15 mouse cellular contexts compared by ENCODE assay signal in the genomic region with DNA sequence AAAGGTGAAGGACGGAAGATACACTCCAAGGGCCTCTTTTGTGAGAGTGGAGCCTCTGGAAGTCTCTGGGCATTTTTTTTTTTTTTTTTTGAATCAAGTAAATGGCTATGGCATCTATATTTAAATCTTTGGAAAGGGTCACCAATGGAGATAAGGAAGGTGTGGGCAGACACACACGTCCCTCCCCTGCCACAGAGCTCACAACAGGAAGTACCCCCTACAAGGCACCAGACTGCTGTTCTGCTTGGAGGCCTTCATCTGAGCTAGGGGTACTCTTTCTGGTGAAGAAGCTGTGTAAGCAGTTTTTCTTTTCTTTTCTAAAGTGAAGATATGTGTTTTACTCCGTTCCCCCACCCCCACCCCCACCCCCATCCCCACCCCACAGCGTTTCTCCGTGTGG. TPM values are rescaled to one million over a fixed set of nuclear protein-coding genes. Genes with fewer than 3 reads are reported as not detected.
DNase-seq lines count a peak whose midpoint lies in the region; ATAC-seq and TF ChIP-seq lines count a peak whose summit lies in the region.
"Had no signal": no experiment of that assay in that cellular context is flagged by ENCODE, and none has a peak within 500 bp of the region (broad histone marks: within the 10 kb centered on the region; RNA-seq: fewer than 3 reads in every experiment).

No protein-coding gene starts in this region.

- ATAC-seq in kidney, postnatal 0 days (replicated peaks; ENCODE audit: low FRiP score, low read depth) = no peak
- 0 out of 2 replicates have a peak, but pooled peaks have one; percentile 37 for ATAC-seq in limb, embryonic 12.5 days (ENCODE audit: insufficient number of reproducible peaks, insufficient read depth, low FRiP score, low TSS enrichment, low read depth)
- ATAC-seq: intestine, postnatal 0 days had no signal

- no peaks in the 10 kb centered on the region for H3K36me3 ChIP-seq in kidney, postnatal 0 days (ENCODE audit: insufficient read depth, low read length)
- H3K36me3 ChIP-seq in CH12.LX (replicated peaks in 1 of 2; ENCODE audit: control insufficient read depth in 1 of 2, insufficient read depth in 1 of 2, low read length in 1 of 2) = no peaks in the 10 kb centered on the region
- no peaks in the 10 kb centered on the region for H3K36me3 ChIP-seq in limb, embryonic 12.5 days
- H3K36me3 ChIP-seq: embryonic facial prominence, embryonic 15.5 days had no signal

- TF ChIP-seq EP300 in CH12.LX (IDR thresholded peaks at IDR 0.05; ENCODE audit: low read length) = no peak

- no peaks in the 10 kb centered on the region for H3K4me1 ChIP-seq in kidney, postnatal 0 days (replicated peaks; ENCODE audit: insufficient read depth, low read length)
- peaks cover 0 to 17% of the 10 kb centered on the region in 2 experiments; a peak in 2 of 4 replicates for H3K4me1 ChIP-seq in CH12.LX (ENCODE audit: control insufficient read depth in 1 of 2, insufficient read depth in 2 of 2)
- H3K4me1 ChIP-seq in limb, embryonic 12.5 days (replicated peaks) = 0 out of 2 replicates have a peak, but pooled peaks cover 3% of the 10 kb centered on the region

- H3K4me3 ChIP-seq in kidney, postnatal 0 days (replicated peaks; ENCODE audit: low read depth, low read length) = no peak overlapping the region
- no peak overlapping the region for H3K4me3 ChIP-seq in CH12.LX (replicated peaks in 1 of 3; ENCODE audit: low read depth in 2 of 3, low read length in 2 of 3, poor library complexity in 1 of 3)
- H3K4me3 ChIP-seq in limb, embryonic 12.5 days (replicated peaks) = no peak overlapping the region

- H3K79me2 ChIP-seq in CH12.LX (replicated peaks; ENCODE audit: control insufficient read depth, extremely low read depth, insufficient read depth, poor library complexity, severe bottlenecking) = no peaks in the 10 kb centered on the region

- TF ChIP-seq CTCF in kidney, postnatal 0 days (IDR thresholded peaks at IDR 0.05; ENCODE audit: low read depth) = no peak
- TF ChIP-seq CTCF in CH12.LX (conservative IDR thresholded peaks at IDR 0.05 in 1 of 2, IDR thresholded peaks at IDR 0.05 in 1 of 2; ENCODE audit: low read depth in 2 of 2, low read length in 2 of 2) = no peak

- no peak for TF ChIP-seq POLR2A in CH12.LX (IDR thresholded peaks at IDR 0.05; ENCODE audit: low read depth, low read length)

- H3K4me2 ChIP-seq in kidney, postnatal 0 days (ENCODE audit: low read length) = peak overlapping the region; percentile 34
- H3K4me2 ChIP-seq in CH12.LX (ENCODE audit: insufficient read depth, low read depth, poor library complexity, severe bottlenecking) = peak overlapping the region; percentile 73; the same call in 1 of the 2 replicates
- H3K4me2 ChIP-seq in limb, embryonic 12.5 days = peak overlapping the region; percentile 53

- dilution Hi-C loops in CH12.LX (cut with MboI; ENCODE audit: extremely low pct_ligation_motif_present, extremely low pct_unique_long_range_greater_than_20kb, low sequenced_read_pairs) = no loop called here

- TF ChIP-seq RAD21 in CH12.LX (IDR thresholded peaks at IDR 0.05; ENCODE audit: low read depth, low read length) = no peak

- no peaks in the 10 kb centered on the region for H3K9me3 ChIP-seq in kidney, postnatal 0 days (replicated peaks; ENCODE audit: low read length)
- no peaks in the 10 kb centered on the region for H3K9me3 ChIP-seq in CH12.LX (replicated peaks; ENCODE audit: low read length)
- no peaks in the 10 kb centered on the region for H3K9me3 ChIP-seq in limb, embryonic 12.5 days
- H3K9me3 ChIP-seq: embryonic facial prominence, embryonic 15.5 days had no signal

- H3K27ac ChIP-seq in kidney, postnatal 0 days = no peak overlapping the region
- H3K27ac ChIP-seq in CH12.LX (ENCODE audit: insufficient read depth, low read depth) = no peak overlapping the region
- no peak overlapping the region for H3K27ac ChIP-seq in limb, embryonic 12.5 days
- H3K27ac ChIP-seq: embryonic facial prominence, embryonic 15.5 days had no signal

- 57% methylated on average over 5 of the region's 5 CpGs for WGBS in kidney, postnatal 0 days
- 44% methylated on average over 5 of the region's 5 CpGs for WGBS in limb, embryonic 12.5 days

- DNase-seq in heart, adult 11 months = peak; percentile 74
- no peak for DNase-seq in heart, adult 9 months (ENCODE audit: low spot score in 2 of 2)
- no peak for DNase-seq in kidney, postnatal 0 days (ENCODE audit: low spot score)
- DNase-seq in kidney, adult 11 months = no peak
- no peak for DNase-seq in CH12.LX (ENCODE audit: extremely low read depth)
- no peak for DNase-seq in adrenal gland, adult 18-20 months (ENCODE audit: low spot score in 2 of 2)
- DNase-seq in adrenal gland, adult 8-10 months = no peak

- in situ Hi-C loops in CH12.LX (cut with MboI; ENCODE audit: low pct_ligation_motif_present, low pct_unique_long_range_greater_than_20kb, low sequenced_read_pairs) = loop anchor here (25.0 kb wide), 1 partner anchor 940 kb away; no protein-coding TSS in a partner anchor

- no peak overlapping the region for H3K9ac ChIP-seq in kidney, postnatal 0 days (ENCODE audit: low read depth, low read length)
- no peak overlapping the region for H3K9ac ChIP-seq in CH12.LX (ENCODE audit: insufficient read depth, low read depth)
- H3K9ac ChIP-seq in limb, embryonic 12.5 days (replicated peaks) = no peak overlapping the region
- H3K9ac ChIP-seq: embryonic facial prominence, embryonic 15.5 days had no signal

- no peaks in the 10 kb centered on the region for H3K27me3 ChIP-seq in kidney, postnatal 0 days (ENCODE audit: insufficient read depth, low read length)
- no peaks in the 10 kb centered on the region for H3K27me3 ChIP-seq in CH12.LX (replicated peaks)
- no peaks in the 10 kb centered on the region for H3K27me3 ChIP-seq in limb, embryonic 12.5 days
- H3K27me3 ChIP-seq: embryonic facial prominence, embryonic 15.5 days had no signal

TF ChIP-seq in CH12.LX, 34 proteins besides CTCF, POLR2A, EP300 and RAD21:
- TF ChIP-seq UBTF (IDR thresholded peaks at IDR 0.05; ENCODE audit: low read depth, low read length) (no peak), CHD1 (IDR thresholded peaks at IDR 0.05; ENCODE audit: low read depth, low read length) (no peak), PAX5 (IDR thresholded peaks at IDR 0.05; ENCODE audit: low read length) (no peak)

RNA-seq across cellular contexts. Expression of gene Msgn1, which starts 11.9 kb away (rescaled TPM):
- not detected in 2 replicates for polyA plus RNA-seq in kidney, postnatal 0 days (2015; fragmentation: Nextera tagmentation; extraction: Ambion mirVana)
- not detected in 2 replicates for total RNA-seq in CH12.LX (2012; rRNA removed)
- not detected in 2 replicates for total RNA-seq in CH12.LX (2014; rRNA removed)
- polyA plus RNA-seq in CH12.LX (2012; ENCODE audit: insufficient read length, low read depth) = not detected in 2 replicates
- not detected in 2 replicates for polyA plus RNA-seq in limb, embryonic 12.5 days (2016; fragmentation: Nextera tagmentation; extraction: Ambion mirVana)
- total RNA-seq in adrenal gland, adult 18-20 months (2021) = not detected
- not detected for total RNA-seq in adrenal gland, adult 8-10 months (2022)
- total RNA-seq: adrenal gland, postnatal 25 days; gastrocnemius, adult 18-20 months; layer of hippocampus, postnatal 36 days had no signal
- polyA plus RNA-seq: cerebellum, adult 2 months; embryonic facial prominence, embryonic 15.5 days; intestine, postnatal 0 days; liver, embryonic 16.5 days had no signal

RNA-seq across cellular contexts. Expression of gene Kcns3, which starts 46.0 kb away (rescaled TPM):
- 8.6 and 8.7 TPM in 2 replicates for polyA plus RNA-seq in kidney, postnatal 0 days (2015; fragmentation: Nextera tagmentation; extraction: Ambion mirVana)
- not detected in 2 replicates for total RNA-seq in CH12.LX (2012; rRNA removed)
- not detected in 2 replicates for total RNA-seq in CH12.LX (2014; rRNA removed)
- polyA plus RNA-seq in CH12.LX (2012; ENCODE audit: insufficient read length, low read depth) = not detected in 2 replicates
- polyA plus RNA-seq in limb, embryonic 12.5 days (2016; fragmentation: Nextera tagmentation; extraction: Ambion mirVana) = 0.61 and 0.70 TPM in 2 replicates
- total RNA-seq in adrenal gland, adult 18-20 months (2021) = 1 to 10 TPM; 3.2 to 8.9 TPM
- total RNA-seq in adrenal gland, adult 8-10 months (2022) = 1 to 10 TPM; 2.6 to 7.6 (median 3.8) TPM
